Mouse (Mus musculus): ENCODE measurements around the gene Tcte2. TPM values are rescaled to one million over a fixed set of nuclear protein-coding genes. Genes with fewer than 3 reads are reported as not detected.

Tcte2 gene
- total RNA-seq, 2 experiments from 2014 or later = 18.9 to 22.3 TPM

GRCm38 (mm10) chr17:13663386-13664166 is 98.0 kb downstream of the Tcte2 start:
- no peak for DNase-seq (ENCODE audit: extremely low spot score in 1 of 2, low spot score in 1 of 2)

Other genes with a start within 250 kb of the Tcte2 start
- gene Afdn, start 1.3 kb downstream of the Tcte2 start, total RNA-seq (2021) = 100 to 1,000 TPM in 1 of 2 experiments, 10 to 100 TPM in 1; 91.7 to 115 TPM
- not detected for gene Gm7168, start 186.5 kb upstream of the Tcte2 start, total RNA-seq (2021)
- gene Gm7356, start 241.9 kb upstream of the Tcte2 start, total RNA-seq (2021) = not detected

Measured in layer of hippocampus, postnatal 25 days (tissue).